Mouse (Mus musculus): ENCODE measurements around the gene Rad50.

The Rad50 gene

DNA sequence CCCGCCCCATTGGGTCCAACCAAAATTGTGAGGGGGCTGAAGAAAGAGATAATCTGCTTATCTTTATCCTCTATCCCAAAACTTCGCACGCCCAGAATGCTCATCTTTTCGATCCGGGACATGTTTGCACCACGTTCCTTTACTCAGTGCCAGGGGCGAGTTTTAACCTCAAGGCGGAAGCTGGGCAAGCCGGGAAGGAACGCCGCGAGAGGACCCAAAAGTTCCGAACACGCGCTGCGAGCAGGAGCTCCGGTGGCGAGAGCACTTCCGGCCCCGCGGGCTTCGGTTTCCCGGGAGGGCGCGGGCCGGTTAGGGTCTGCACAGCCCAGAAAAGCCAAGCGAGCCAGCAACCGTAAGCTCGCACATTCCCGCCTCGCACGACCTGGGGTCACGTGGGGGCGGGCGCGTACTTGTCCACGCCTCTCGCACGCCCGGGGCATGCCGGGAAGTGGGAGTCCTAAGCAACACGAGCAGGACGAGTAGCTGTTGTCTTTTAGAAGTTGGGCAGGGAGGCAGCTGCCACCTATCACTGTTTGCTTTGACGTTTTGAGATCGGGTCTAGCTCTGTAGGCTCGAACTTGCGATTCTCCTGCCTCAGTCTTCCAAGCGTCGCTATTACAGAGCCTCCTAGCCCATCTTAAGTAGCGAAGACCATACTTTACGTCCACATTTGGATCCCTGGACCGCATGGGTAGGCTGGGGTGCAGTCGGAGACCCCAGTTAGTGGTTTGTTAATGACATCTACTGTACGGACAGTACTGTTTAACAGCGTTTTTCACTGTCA is at the start of gene Rad50:
Rad50 (minus strand) TSS at position 386 of the 784 bp plus-strand sequence.
- peak; percentile 95 for DNase-seq (ENCODE audit: low spot score)

DNA sequence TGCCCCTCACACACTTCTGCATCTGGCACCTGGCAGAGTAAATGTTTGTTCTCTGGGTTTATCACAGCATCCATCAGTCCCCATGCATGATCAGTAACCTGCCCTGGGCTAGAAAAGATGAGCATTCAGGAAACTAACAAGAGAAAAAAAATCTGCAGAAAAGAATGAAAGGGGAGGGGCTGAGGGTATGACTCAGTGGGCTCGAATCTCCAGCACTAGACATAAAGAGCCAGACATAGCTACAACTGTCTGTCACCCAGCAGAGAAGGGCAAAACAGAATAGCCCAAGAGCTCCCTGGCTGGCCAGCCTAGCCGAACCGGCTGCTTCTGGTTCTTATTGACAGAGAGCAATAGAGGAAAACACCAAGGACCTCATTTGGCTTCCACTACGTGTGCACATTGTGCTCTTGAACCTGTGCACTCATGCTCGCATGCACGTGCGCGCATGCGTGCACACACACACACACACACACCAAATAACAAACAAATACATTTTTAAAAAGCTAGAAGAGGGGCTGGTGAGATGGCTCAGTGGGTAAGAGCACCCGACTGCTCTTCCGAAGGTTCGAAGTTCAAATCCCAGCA is 48.0 kb upstream of the Rad50 start:
- no peak for DNase-seq (ENCODE audit: low spot score)

DNA sequence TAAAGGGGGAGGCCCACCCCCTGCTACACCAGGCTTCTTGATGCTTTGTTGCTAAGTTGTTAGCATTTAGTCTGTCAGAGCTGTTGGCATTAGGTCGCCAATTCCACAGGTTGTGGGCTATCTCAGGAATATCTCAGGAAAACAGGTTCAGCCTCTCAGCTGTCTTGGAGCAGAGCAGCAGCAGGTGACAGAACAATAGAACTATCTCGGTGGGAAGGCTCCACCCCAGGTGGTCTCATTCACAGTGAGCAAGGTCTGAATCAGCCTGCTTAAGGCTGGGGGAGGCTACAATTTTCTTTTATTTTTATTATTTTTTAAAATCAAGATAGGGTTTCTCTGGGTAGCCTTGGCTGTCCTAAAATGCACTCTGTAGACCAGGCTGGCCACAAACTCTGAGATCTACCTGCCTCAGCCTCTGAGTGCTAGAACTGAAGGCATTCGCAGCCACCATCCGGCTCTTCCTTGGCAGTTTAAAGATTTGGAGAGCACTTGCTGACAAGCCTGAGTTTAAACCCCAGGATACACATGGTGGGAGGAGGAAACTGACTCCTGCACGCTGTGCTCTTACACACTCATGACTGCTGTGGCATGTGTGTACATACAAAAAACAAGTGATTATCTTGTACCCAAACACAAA is 42.7 kb upstream of the Rad50 start:
- no peak for DNase-seq (ENCODE audit: low spot score)

DNA sequence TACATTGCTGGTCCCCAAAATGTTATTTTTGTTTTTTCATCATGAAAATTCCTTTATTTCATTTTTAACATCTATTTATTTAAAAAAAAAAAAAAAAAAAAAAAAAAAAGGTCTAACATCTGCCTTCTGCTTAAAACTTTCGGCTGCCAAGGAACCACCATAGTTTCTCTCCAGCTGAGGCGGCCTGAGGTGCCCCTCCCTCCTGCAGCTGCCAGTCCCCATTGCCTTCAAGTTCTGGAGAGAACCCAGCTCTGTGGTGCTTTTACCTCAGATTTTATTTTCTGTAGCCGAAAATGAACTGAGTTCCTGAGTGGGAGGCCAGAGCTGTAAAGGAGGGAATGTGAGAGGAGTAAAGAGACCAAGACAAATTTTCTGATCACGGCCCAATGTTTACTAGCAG is 42.2 kb upstream of the Rad50 start:
- DNase-seq (ENCODE audit: low spot score), result no peak

DNA sequence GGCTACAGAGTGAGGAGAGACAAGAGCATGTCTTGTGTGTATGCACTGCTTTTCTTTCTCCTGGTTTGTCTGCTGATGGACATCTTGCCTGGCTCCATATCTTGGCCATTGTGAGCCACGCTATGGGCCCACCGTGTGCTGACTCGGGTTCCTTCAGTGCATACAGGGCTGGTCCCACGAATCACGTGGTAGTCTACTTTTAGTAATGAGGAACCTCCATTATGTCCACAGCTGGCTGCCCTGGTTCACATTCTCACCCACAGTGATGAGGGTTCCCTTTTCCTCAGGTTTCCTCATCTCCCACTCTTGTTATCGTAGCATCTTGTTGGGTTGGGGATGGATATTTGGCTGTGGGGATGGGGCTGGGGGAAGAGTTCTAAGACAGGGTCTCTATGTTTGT is 41.5 kb upstream of the Rad50 start:
- DNase-seq (ENCODE audit: low spot score), result no peak

DNA sequence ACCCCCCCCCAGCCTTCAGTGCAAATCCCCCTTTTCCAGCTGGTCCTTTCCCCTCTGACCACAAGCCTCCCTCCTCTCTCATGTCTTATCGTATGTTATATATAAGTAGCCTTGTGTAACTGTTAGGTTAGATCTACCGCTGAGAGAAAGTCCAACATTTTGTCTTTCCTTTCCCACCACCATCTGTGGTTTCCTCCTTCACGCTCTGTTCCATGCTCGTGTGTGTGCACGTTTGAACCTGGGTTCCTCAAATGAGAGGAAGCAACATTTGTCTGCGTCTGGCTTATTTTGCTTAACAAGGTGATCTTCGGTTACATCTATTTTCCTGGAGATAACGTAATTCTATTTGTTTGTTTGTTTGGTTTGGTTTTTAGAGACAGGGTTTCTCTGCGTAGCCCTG is 40.9 kb upstream of the Rad50 start:
- no peak for DNase-seq (ENCODE audit: low spot score)

DNA sequence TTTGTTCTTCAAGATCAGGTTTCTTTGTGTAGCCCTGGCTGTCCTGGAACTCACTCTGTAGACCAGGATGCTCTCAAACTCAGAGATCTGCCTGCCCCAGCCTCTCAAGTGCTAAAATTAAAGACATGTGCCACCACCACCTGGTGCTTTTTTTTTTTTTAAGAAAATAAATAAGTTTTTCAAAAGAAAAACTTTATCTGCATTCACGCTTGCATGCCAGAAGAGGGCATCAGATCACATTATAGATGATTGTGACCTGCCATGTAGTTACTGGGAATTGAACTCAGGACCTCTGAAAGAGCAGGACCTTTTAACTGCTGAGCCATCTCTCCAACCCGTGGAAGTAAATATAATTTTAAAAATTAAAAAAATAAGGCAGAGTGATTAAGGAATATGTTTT is 38.1 kb upstream of the Rad50 start:
- DNase-seq (ENCODE audit: low spot score), result no peak

DNA sequence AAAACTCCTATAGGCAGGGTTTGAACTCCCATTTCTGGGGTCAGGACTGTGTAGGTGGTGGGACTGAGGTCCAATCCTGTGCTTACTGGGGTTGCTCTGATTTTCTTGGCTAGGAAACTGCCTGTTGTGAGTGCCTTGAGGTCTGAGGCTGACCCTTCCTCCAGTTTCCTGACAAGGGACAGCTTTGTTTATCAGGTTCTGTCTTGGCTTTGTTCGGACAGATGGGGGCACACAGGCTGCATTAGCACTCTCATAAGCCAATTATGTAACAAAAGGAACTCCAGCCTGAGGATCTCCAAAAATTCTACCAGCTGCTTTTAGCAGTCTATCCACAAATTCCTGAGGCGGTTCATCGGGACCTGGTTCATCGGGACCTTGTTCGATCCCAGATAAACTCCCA is 35.2 kb upstream of the Rad50 start:
- no peak for DNase-seq (ENCODE audit: low spot score)

DNA sequence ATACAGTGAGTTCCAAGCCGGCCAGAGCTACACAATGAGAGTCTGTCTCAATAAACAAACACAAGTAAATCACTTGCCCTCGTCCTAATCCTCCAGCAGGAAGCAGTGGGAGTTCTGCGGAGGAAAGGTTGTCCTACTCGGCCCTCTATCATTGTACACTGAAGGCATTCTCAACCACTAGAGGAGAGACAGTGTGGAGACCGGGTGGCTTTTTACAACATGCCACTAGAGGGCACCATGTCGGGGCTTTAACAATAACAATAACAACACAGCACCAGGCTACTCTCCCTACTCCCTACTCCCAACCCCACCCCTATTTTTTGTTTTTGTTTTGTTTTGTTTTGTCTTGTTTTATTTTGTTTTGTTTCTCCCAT is 30.4 kb upstream of the Rad50 start:
- peak; percentile 68 for DNase-seq (ENCODE audit: low spot score)

DNA sequence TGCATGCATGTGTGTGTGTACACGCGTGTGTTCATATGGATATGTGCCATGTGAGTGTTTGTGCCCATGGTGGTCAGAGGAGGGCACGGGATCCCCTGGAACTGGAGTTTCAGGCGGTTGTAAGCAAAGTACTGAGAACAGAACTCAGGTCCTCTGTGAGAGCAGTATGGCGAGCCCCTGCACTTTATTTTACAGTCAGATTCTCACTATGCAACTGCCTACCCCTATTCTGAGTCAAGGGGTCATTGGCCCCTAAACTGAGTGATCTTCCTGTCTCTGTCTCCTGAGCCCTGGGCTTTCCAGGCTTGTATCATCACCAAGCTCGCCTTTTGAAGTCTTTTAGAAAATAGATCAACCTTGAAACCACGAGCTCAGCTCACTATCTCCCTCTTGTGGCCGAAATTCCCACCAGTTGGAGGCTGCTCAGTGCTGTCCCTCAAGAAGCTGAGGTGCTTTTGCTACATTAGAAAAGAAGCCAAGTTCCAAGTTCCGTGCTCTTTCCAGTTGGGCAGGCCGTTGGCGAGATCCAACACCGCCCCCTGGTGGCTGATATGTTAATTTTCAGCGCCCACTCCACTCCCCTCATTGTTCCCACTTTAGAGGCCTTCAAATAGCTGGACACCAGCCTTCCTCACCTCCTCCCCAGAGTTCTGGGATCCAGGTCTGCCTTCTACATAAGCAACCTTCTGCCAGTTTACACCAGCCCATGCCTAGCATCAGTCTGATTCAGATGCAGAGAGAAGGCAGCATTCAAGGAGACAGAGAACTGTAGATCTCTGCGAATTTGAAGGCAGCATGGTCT is 29.9 kb upstream of the Rad50 start:
- peak; percentile 91 for DNase-seq (ENCODE audit: low spot score)

DNA sequence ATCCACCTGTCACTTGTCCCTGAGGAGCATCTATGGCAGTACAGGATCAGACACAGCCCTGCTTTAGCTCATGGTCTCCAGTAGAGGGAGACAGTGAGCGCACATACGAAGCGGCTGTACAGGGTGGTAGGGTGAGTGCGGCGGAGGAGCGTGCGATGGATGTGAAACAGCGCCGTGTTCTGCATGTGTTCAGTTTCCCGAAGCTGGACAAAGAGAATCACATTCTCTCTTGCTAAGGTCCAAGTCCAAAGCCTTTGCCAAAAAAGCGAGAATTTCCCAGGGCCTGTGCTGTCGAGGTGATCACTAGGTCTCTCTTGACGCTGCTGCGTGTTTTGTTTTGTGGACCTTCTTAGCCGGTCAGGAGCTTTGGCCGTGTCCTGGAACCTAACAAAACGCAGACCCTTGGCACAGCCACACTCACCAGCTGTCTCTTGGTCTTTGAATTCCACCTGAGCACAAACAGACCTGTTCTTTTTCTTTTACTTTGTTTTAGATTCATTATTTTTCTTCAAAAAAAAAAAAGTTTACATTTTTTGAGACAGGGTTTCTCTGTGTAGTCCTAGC is 28.6 kb upstream of the Rad50 start:
- peak; percentile 63 for DNase-seq (ENCODE audit: low spot score)

DNA sequence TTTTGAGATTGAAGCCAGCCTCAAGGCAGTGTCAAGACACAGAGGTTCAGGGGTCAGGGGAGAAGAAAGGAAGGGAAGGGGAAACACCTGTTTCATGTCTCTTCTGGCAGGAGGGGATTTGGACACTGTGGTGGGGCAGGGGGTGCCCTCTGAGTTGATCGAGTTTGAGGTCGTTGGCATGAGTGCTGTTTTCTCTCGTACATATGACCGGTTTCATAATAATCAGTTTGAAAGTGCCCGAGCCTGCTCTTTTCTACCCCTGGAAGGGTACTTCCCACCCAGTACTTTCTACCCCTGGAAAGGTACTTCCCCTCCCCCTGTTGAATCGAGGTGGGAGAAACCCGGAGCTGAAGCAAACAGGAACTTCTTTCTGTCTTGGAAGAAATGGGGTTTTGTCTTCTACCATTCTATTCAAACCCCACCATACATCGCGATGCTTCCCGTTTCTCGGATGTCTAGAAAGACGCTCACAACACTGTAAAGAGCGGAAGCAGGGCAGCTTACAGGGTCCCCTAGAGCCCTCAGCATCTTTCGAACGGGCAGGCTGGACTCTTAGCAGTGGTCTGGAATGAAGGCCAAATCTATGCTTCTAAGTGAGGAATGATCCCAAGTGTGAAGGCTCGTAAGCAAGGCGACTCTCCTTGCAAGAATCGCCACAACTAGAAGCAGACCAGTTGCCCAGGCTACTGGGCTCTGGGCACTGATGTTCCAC is 28.0 kb upstream of the Rad50 start:
- no peak for DNase-seq (ENCODE audit: low spot score)

DNA sequence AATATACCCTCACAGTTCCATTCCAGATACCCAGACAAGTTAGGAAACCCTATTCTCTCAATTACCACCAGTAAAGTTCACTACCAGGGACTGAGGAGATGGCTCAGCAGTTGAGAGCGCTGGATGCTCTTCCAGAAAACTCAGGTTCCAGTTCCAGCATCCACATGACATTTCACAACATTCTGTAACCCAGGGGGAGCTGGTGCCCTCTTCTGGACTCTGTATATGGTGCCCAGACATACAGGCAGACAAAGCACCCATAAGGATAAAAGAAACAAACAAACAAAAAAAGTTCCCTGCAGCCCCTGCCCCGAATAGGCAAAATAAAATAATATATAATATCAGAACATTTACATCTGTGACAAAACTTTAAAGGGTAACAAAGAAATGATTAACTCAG is 27.3 kb upstream of the Rad50 start:
- DNase-seq (ENCODE audit: low spot score), result no peak

DNA sequence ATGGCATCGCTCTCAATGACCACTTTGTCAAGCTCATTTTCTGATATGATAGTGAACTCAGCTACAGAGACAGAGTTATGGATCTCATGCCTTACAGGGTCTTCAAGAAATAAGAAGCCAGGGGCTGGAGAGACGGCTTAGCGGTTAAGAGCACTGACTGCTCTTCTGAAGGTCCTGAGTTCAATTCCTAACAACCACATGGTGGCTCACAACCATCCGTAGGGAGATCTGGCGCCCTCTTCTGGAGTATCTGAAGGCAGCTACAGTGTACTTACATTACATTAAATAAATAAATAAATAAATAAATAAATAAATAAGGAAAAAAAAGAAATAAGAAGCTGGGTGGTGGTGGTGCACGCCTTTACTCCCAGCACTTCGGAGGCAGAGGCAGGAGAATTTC is 26.7 kb upstream of the Rad50 start:
- DNase-seq (ENCODE audit: low spot score), result no peak

DNA sequence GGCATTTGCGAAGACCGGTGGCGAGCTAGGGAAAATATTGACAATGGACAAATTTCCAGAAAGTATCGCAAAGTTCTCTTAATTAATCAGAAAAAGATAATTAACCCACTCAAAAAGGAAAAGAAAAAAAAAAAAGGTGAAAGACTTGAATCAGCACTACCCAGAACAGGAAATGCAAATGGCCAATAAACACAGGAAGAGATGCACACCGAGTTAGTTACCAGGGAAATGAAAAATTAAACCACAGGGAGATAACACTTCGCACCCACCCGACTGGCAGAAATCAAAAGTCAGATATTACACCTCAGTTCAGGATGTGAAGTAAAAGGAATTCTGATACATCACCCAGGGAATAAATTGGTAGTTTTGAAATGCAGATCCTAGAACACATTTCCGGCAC is 25.1 kb upstream of the Rad50 start:
- no peak for DNase-seq (ENCODE audit: low spot score)

DNA sequence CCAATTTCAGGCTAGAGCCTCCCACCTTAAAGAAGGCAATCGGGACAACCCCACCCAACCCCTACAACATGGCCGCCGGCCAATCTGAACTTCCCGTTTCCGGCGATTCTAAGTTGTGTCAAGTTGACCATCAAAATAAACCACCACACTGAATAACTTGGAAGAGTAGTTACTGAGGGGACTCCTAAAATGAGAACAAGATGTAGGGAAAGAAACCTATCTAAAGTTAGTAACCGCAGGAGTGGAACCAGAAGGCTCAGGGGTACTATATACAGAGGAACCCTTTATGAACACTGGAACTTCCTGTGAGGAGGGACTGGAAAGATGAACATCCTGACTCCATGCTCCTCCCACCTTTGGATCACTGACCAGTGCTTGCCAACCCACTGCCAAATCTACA is 24.3 kb upstream of the Rad50 start:
- no peak for DNase-seq (ENCODE audit: low spot score)

DNA sequence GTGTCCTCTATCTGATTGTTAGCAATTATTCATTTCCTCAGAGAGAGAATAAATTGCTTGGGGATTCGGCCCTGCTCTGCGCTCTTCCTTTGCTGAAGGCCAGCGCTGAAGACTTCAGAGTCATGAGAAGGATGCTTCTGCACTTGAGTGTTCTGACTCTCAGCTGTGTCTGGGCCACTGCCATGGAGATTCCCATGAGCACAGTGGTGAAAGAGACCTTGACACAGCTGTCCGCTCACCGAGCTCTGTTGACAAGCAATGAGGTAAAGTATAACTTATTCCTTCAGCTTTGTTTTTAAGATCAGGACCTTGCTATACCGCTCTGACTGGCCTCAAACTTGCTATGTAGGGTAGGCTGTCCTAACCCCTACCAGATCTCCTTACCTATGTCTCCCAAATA is 13.6 kb upstream of the Rad50 start, which contains the start of gene Il5:
Il5 (plus strand) TSS at position 80 of the 400 bp plus-strand sequence.
- no peak for DNase-seq (ENCODE audit: low spot score)

DNA sequence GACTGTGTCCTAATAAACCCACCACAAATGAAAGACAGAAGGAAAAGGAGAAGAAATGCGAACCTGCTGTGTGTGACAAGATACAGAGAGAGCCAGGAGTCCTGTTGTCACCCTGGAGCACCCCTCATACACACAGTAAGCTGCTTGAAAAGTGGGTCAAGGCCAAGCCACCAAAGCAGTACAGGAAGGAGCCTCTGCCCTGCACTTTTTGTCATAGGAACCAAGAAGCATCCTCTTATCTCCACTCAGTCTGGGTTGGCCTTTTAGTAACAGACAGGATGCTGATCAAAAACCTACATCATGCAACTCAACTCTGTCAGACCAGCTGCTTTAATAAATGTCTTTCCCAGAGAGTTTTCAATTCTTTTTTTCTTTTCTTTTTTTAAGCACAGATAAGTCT is 12.6 kb upstream of the Rad50 start:
- no peak for DNase-seq (ENCODE audit: low spot score)

DNA sequence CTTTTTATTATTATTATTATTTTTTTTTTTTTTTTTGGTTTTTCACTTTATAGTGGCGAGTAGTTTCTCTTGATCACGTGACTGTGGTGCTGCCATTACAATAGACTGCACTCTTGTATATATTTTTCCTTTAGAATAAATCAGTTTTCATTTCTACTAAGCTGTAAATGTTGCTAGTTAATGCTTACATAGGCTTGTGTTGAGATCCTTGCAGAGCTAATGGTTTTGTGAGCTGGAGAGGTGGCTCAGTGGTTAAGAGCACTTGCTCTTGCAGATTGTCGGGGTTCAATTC is 545 bp upstream of the Rad50 start:
- no peak for DNase-seq (ENCODE audit: low spot score)

DNA sequence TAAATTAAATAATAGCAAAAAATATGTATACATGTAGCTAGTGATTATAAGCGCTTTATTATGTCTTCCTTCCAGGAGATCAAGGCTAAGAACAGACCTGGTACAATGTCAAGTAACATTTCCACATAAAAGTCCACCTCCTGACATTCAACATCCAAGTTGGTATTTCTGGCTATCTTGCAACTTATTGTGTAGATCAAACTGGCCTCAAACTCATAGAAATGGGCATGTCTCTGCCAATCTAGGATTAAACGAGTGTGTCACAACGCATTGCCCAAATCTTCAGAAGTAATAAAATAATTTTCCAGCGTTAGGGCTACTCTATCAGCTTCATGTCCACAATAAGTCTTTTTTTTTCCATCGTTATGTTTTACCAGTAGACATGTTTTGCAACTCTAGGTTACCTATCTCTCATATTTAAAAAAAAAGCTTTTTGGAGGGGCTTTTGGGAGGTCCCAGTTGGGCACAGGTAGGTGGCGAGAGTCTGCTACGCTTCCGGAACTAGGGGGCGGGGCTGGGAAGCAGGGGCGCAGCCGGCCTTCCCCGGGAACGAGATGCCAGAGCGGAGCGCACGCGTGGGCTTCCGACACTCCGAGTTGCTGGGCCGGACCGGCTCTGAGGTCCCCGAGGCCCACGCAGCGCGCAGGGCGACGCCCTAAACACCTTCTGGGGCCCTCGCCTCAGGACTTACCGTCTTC is 734 bp downstream of the Rad50 start:
- DNase-seq (ENCODE audit: low spot score), result peak; percentile 76

DNA sequence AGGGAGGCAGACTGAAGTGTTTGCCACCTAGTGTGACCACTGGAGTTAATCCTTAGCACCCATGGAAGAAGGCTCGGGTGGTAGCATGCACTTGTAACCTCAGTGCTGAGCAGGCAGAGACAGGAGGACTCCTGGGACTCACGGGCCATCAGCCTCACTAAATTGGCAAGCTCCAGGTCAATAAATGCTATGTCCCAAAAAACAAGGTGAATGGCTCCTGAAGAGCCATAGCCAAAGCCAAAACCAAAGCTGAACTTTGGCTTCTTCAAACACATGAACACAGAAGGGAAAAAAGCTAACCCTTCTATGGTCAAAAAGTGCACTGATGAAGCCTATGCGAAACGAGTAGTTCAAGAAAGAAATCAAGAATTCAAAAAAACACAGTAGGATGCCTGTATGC is 7.8 kb downstream of the Rad50 start:
- DNase-seq (ENCODE audit: low spot score), result no peak

All from testis, postnatal 10 days (tissue).